Mouse (Mus musculus) induced T-regulatory cell, adult 2 months (primary cell): ENCODE measurements at regions not wholly inside any gene's neighbourhood (a gene's known extent, or its start where the extent isn't known, plus 50 kb on each side); places are given as distances from the start of the nearest gene placed in this dataset.
A peak's percentile ranks its signal among the peaks of the same experiment; 100 is the strongest.
"Not testable (repeated sequence)": the region's sequence is repeated elsewhere in the genome, so short reads cannot be mapped to it uniquely, and the experiment has no call there.

ENCODE experiments used
- DNase-seq: peaks from one replicate; pipeline ENCODE4 v3.0.0-alpha.2; 2012; ENCODE audit warnings: low read depth

- DNase-seq = no peak
These were observed 435.6 kb upstream of the Htr2a start for GRCm38 (mm10) chr14:74205011-74205410.

- DNase-seq = no peak
These were observed 422.7 kb upstream of the Htr2a start for GRCm38 (mm10) chr14:74217914-74218446.

- DNase-seq = no peak
These were observed 420.9 kb upstream of the Htr2a start for GRCm38 (mm10) chr14:74219761-74220160.

- no peak for DNase-seq
These were observed 418.5 kb upstream of the Htr2a start for GRCm38 (mm10) chr14:74222093-74222492.

GRCm38 (mm10) chr14:74229560-74230187 is 411.0 kb upstream of the Htr2a start:
- no peak for DNase-seq

GRCm38 (mm10) chr14:74240212-74240611 is 400.4 kb upstream of the Htr2a start:
- no peak for DNase-seq

GRCm38 (mm10) chr14:74249263-74249878 is 391.3 kb upstream of the Htr2a start:
- DNase-seq = no peak

GRCm38 (mm10) chr14:74250021-74250420 is 390.6 kb upstream of the Htr2a start:
- no peak for DNase-seq

GRCm38 (mm10) chr14:74252189-74253145 is 388.2 kb upstream of the Htr2a start:
- DNase-seq = no peak

GRCm38 (mm10) chr14:74255000-74255399 is 385.6 kb upstream of the Htr2a start:
- DNase-seq = no peak

- no peak for DNase-seq
These were observed 381.2 kb upstream of the Htr2a start for GRCm38 (mm10) chr14:74259437-74259836.

- no peak for DNase-seq
These were observed 373.6 kb upstream of the Htr2a start for GRCm38 (mm10) chr14:74267086-74267485.

GRCm38 (mm10) chr14:74294560-74294959 is 346.1 kb upstream of the Htr2a start:
- DNase-seq = no peak

- DNase-seq = no peak
These were observed 336.2 kb upstream of the Htr2a start for GRCm38 (mm10) chr14:74304483-74304882.

GRCm38 (mm10) chr14:74306717-74307307 is 333.8 kb upstream of the Htr2a start:
- no peak for DNase-seq

- not testable (repeated sequence) for DNase-seq
These were observed 331.2 kb upstream of the Htr2a start for GRCm38 (mm10) chr14:74309451-74309850.

GRCm38 (mm10) chr14:74327291-74327690 is 313.3 kb upstream of the Htr2a start:
- DNase-seq = no peak

- no peak for DNase-seq
These were observed 289.9 kb upstream of the Htr2a start for GRCm38 (mm10) chr14:74350751-74351150.

GRCm38 (mm10) chr14:74352286-74352685 is 288.4 kb upstream of the Htr2a start:
- peak; percentile 1 for DNase-seq

- no peak for DNase-seq
These were observed 281.8 kb upstream of the Htr2a start for GRCm38 (mm10) chr14:74358730-74359444.
